Mouse (Mus musculus): ENCODE data around the gene Uty. TPM values are rescaled to one million over a fixed set of nuclear protein-coding genes. Genes with fewer than 3 reads are reported as not detected.

Gene Uty
- polyA plus RNA-seq (2012; ENCODE audit: low replicate concordance) = not detected in 2 replicates

GRCm38 (mm10) chrY:1245426-1245863 lies at the start of gene Uty:
Gene Uty (minus strand): TSS chrY:1245759.

GRCm38 (mm10) chrY:1286171-1286795 lies 40.7 kb upstream of the Uty start, which contains the start of gene Ddx3y:
Gene Ddx3y (minus strand): TSS chrY:1286629.

Other genes starting within 250 kb of the Uty start
- not detected in 2 replicates for gene Eif2s3y, start 235.2 kb downstream of the Uty start, polyA plus RNA-seq (2012; ENCODE audit: low replicate concordance)
- not detected in 2 replicates for gene Ddx3y, start 40.9 kb upstream of the Uty start, polyA plus RNA-seq (2012; ENCODE audit: low replicate concordance)
- not detected in 2 replicates for gene Usp9y, start 214.0 kb upstream of the Uty start, polyA plus RNA-seq (2012; ENCODE audit: low replicate concordance)